ENCODE assay signal across 9 mouse cellular contexts in genomic region chr11:99141600-99141999, GRCm38 (mm10). TPM values are rescaled to one million over a fixed set of nuclear protein-coding genes. Genes with fewer than 3 reads are reported as not detected.
DNase-seq lines count a peak whose midpoint lies in the region; ATAC-seq and TF ChIP-seq lines count a peak whose summit lies in the region.
"Had no signal": no experiment of that assay in that cellular context is flagged by ENCODE, and none has a peak within 500 bp of the region (broad histone marks: within the 10 kb centered on the region; RNA-seq: fewer than 3 reads in every experiment).

No protein-coding gene starts in this region.

- peak; percentile 71 to 81 for DNase-seq in heart, adult 2 months
- DNase-seq in 3T3-L1 (ENCODE audit: low read depth, low spot score), result peak; percentile 56
- peak; percentile 75 to 78 for DNase-seq in adrenal gland, postnatal 36 days
- DNase-seq in cerebellum, postnatal 14 days, result no peak
- no peak for DNase-seq in cerebellum, postnatal 25 days
- no peak for DNase-seq in right cerebral cortex, postnatal 36 days (ENCODE audit: low spot score in 2 of 2)

- H3K9ac ChIP-seq in heart, adult 2 months (ENCODE audit: low read depth, low read length), result no peak overlapping the region
- H3K9ac ChIP-seq in heart, embryonic 12.5 days, result no peak overlapping the region
- H3K9ac ChIP-seq in liver, embryonic 16.5 days (ENCODE audit: low read depth, low read length), result no peak overlapping the region
- H3K9ac ChIP-seq: hindbrain, embryonic 15.5 days had no signal

- H3K4me2 ChIP-seq in heart, embryonic 12.5 days, result no peak overlapping the region
- no peak overlapping the region for H3K4me2 ChIP-seq in liver, embryonic 16.5 days (ENCODE audit: low read depth, low read length)
- H3K4me2 ChIP-seq: hindbrain, embryonic 15.5 days had no signal

- H3K4me1 ChIP-seq in heart, adult 2 months (ENCODE audit: control insufficient read depth, insufficient read depth, low read length), result no peaks in the 10 kb centered on the region; the same call in none of the 2 replicates
- H3K4me1 ChIP-seq in heart, embryonic 12.5 days (replicated peaks), result peaks cover 23% of the 10 kb centered on the region
- H3K4me1 ChIP-seq in liver, embryonic 16.5 days (ENCODE audit: control insufficient read depth, low read depth, low read length), result peaks cover 6% of the 10 kb centered on the region
- H3K4me1 ChIP-seq: hindbrain, embryonic 15.5 days had no signal

- H3K27me3 ChIP-seq in heart, adult 2 months (ENCODE audit: control insufficient read depth, insufficient read depth, low read length), result no peaks in the 10 kb centered on the region
- H3K27me3 ChIP-seq in heart, embryonic 12.5 days (replicated peaks), result no peaks in the 10 kb centered on the region
- H3K27me3 ChIP-seq in liver, embryonic 16.5 days (ENCODE audit: control insufficient read depth, insufficient read depth, low read depth, low read length), result no peaks in the 10 kb centered on the region
- H3K27me3 ChIP-seq: hindbrain, embryonic 15.5 days had no signal

- H3K36me3 ChIP-seq in heart, adult 2 months (ENCODE audit: control insufficient read depth, insufficient read depth, low read length), result no peaks in the 10 kb centered on the region
- H3K36me3 ChIP-seq in heart, embryonic 12.5 days, result no peaks in the 10 kb centered on the region
- H3K36me3 ChIP-seq in liver, embryonic 16.5 days (ENCODE audit: control insufficient read depth, insufficient read depth), result no peaks in the 10 kb centered on the region
- H3K36me3 ChIP-seq: hindbrain, embryonic 15.5 days had no signal

- H3K4me3 ChIP-seq in heart, adult 2 months, result no peak overlapping the region
- no peak overlapping the region for H3K4me3 ChIP-seq in heart, embryonic 12.5 days
- no peak overlapping the region for H3K4me3 ChIP-seq in liver, embryonic 16.5 days (ENCODE audit: low read depth, low read length)
- H3K4me3 ChIP-seq: hindbrain, embryonic 15.5 days had no signal

- peak; percentile 12; the same call in 1 of the 2 replicates for TF ChIP-seq EP300 in heart, adult 2 months (IDR thresholded peaks at IDR 0.05; ENCODE audit: insufficient read depth, low read depth, low read length)

- no peak overlapping the region for H3K27ac ChIP-seq in heart, adult 2 months
- H3K27ac ChIP-seq in heart, embryonic 12.5 days (ENCODE audit: poor library complexity, severe bottlenecking), result no peak overlapping the region
- no peak overlapping the region for H3K27ac ChIP-seq in liver, embryonic 16.5 days (ENCODE audit: low read length)
- H3K27ac ChIP-seq: hindbrain, embryonic 15.5 days had no signal

- ATAC-seq in heart, embryonic 12.5 days (ENCODE audit: insufficient number of reproducible peaks, low FRiP score), result no peak
- ATAC-seq in liver, embryonic 16.5 days (ENCODE audit: low read depth), result peak; percentile 71

- WGBS in heart, adult 2 months, result 78% methylated on average over 7 of the region's 7 CpGs
- WGBS in heart, embryonic 12.5 days, result 76% methylated on average over 7 of the region's 7 CpGs
- WGBS in liver, embryonic 16.5 days (ENCODE audit: insufficient replicate concordance), result 66% methylated on average over 7 of the region's 7 CpGs

- intact Hi-C loops in heart, adult 2 months (cut with DNase I), result no loop called here

- no peak for TF ChIP-seq POLR2A in heart, adult 2 months (IDR thresholded peaks at IDR 0.05; ENCODE audit: insufficient read depth, low read depth, low read length)

- TF ChIP-seq CTCF in heart, adult 2 months (IDR thresholded peaks at IDR 0.05), result no peak

- H3K9me3 ChIP-seq in heart, embryonic 12.5 days (replicated peaks), result no peaks in the 10 kb centered on the region
- H3K9me3 ChIP-seq in liver, embryonic 16.5 days (replicated peaks; ENCODE audit: control insufficient read depth, low read length), result no peaks in the 10 kb centered on the region
- H3K9me3 ChIP-seq: hindbrain, embryonic 15.5 days had no signal

- no peaks in the 10 kb centered on the region for H3K79me2 ChIP-seq in heart, adult 2 months (replicated peaks; ENCODE audit: control insufficient read depth, insufficient read depth, low read length)

RNA-seq across cellular contexts. Expression of gene Ccr7, which starts 13.3 kb away (rescaled TPM):
- under 1 TPM; 0.29 to 0.59 TPM for total RNA-seq in heart, adult 2 months (2021)
- polyA plus RNA-seq in heart, adult 2 months (2012; rRNA removed), result 2.6 and 2.7 TPM in 2 replicates
- 0.08 TPM in 1 of 2 replicates, not detected in the other for polyA plus RNA-seq in heart, embryonic 12.5 days (2016; fragmentation: Nextera tagmentation; extraction: Ambion mirVana)
- total RNA-seq in adrenal gland, postnatal 36 days (2021), result under 1 TPM in 1 of 2 experiments, not detected in 1; 0.20 TPM
- polyA plus RNA-seq in liver, embryonic 16.5 days (2015; fragmentation: Nextera tagmentation; extraction: Ambion mirVana), result 0.25 and 0.32 TPM in 2 replicates

RNA-seq across cellular contexts. Expression of gene Tns4, which starts 52.5 kb away (rescaled TPM):
- under 1 TPM; 0.16 to 0.23 TPM for total RNA-seq in heart, adult 2 months (2021)
- 0.49 and 1.1 TPM in 2 replicates for polyA plus RNA-seq in heart, adult 2 months (2012; rRNA removed)
- polyA plus RNA-seq in heart, embryonic 12.5 days (2016; fragmentation: Nextera tagmentation; extraction: Ambion mirVana), result 0.05 and 0.11 TPM in 2 replicates
- total RNA-seq in adrenal gland, postnatal 36 days (2021), result under 1 TPM; 0.13 to 0.20 TPM
- polyA plus RNA-seq in liver, embryonic 16.5 days (2015; fragmentation: Nextera tagmentation; extraction: Ambion mirVana), result 0.19 and 0.21 TPM in 2 replicates

Comparison
In these comparisons a context has a peak if more than half of its experiments do, and no peak if none do; other contexts are left out.
1. DNase-seq: peak in heart, adult 2 months (2 of 2), 3T3-L1 (single experiment) and adrenal gland, postnatal 36 days (2 of 2); none in cerebellum, postnatal 14 days (0 of 2), cerebellum, postnatal 25 days (0 of 2) and right cerebral cortex, postnatal 36 days (0 of 2).